In the genomic region with DNA sequence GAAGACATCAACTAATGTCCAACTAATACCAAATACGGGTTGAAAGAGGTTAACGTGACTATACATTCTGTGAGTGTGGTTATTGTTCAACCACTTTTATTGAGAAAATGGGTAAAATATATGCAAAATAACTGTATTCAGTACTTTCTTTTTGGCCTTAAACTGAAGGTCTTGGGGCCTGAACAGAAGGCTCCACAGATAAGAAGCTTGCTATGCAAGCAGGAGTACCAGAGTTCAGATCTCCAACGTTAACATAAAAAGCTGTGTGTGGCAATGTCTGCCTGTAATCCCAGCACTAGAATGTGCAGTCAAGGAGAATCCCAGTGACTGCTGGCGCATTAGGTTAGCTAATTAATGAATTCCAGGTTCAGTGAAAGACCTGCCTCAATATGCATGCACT, we compare ENCODE assay signal across 20 mouse cellular contexts.
"Had no signal": no experiment of that assay in that cellular context is flagged by ENCODE, and none has a peak within 500 bp of the region (broad histone marks: within the 10 kb centered on the region; RNA-seq: fewer than 3 reads in every experiment).

No protein-coding gene starts in this region.

- DNase-seq: kidney, adult 11 months; kidney, adult 8-10 months; kidney, postnatal 10 days; kidney, postnatal 36 days; lung, embryonic 14.5 days; midbrain, embryonic 14.5 days; right cerebral cortex, adult 18-20 months; right cerebral cortex, postnatal 14 days; right cerebral cortex, postnatal 4 days; thymus, adult 2 months; thymus, postnatal 14 days; thymus, postnatal 4 days had no signal

- ATAC-seq: liver, embryonic 12.5 days; lung, postnatal 0 days had no signal

- H3K4me3 ChIP-seq: kidney, embryonic 15.5 days; liver, embryonic 12.5 days; megakaryocyte, embryonic 14.5 days; neural tube, embryonic 12.5 days; neural tube, embryonic 15.5 days had no signal

- H3K36me3 ChIP-seq: kidney, embryonic 15.5 days; liver, embryonic 12.5 days; neural tube, embryonic 12.5 days; neural tube, embryonic 15.5 days had no signal

- H3K4me1 ChIP-seq: kidney, embryonic 15.5 days; megakaryocyte, embryonic 14.5 days; neural tube, embryonic 12.5 days; neural tube, embryonic 15.5 days had no signal

- H3K27me3 ChIP-seq: kidney, embryonic 15.5 days; liver, embryonic 12.5 days; megakaryocyte, embryonic 14.5 days; neural tube, embryonic 12.5 days; neural tube, embryonic 15.5 days had no signal

- H3K27ac ChIP-seq: kidney, embryonic 15.5 days; liver, embryonic 12.5 days; macrophage; neural tube, embryonic 12.5 days; neural tube, embryonic 15.5 days; stomach, postnatal 0 days had no signal

- H3K9me3 ChIP-seq: kidney, embryonic 15.5 days; liver, embryonic 12.5 days; neural tube, embryonic 12.5 days; neural tube, embryonic 15.5 days had no signal

- H3K9ac ChIP-seq: kidney, embryonic 15.5 days; liver, embryonic 12.5 days; lung, embryonic 14.5 days; neural tube, embryonic 12.5 days; neural tube, embryonic 15.5 days had no signal
